Mouse (Mus musculus): Measurements from ENCODE around the gene Ddx1. TPM values are rescaled to one million over a fixed set of nuclear protein-coding genes. Genes with fewer than 3 reads are reported as not detected.

Gene Ddx1
- total RNA-seq (2023), result 10 to 100 TPM; 38.7 to 44.1 TPM

DNA sequence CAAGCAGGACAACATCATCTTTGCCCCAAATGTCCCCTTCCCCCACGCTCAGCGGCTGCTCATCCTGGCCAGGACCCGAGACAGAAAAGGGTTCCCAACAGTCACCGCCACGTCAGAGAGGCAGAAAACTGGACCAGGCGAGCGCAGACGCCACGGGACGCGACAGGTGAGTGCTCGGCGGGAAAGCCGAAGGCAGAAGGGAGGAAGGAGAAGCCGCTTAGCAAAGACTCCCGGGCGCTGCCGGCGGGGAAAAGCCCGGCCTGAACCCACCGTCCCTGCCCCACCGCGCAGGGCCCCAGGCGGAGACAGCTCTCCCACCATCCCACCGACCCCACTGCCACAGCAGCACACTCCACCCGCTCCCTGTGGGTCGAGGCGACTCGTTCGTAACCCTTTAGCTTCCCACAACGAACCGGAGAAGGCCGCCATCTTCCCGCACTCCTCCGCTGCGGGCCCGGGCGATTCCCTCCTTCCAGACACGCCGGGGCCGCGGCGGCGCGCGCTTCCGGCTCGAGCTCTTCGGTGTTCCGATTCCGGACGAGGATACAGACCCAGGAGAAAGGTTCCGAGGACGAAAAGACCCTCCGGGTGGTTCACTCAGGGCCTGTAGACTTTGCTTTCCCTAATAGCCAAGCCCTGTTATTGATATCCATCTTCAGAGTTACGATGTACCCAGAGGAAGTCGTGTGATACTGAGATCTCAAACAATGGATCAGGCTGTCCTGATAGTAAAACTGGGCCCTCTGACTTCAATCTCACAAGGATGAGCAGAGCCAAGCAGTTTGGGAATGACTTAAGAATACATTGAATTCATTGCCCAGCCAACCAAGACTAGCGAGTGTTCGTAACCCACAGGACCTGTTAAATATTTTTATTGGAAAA, at the start of gene Ddx1:
Ddx1 (minus strand) TSS at position 523 of the 882 bp plus-strand sequence.

DNA sequence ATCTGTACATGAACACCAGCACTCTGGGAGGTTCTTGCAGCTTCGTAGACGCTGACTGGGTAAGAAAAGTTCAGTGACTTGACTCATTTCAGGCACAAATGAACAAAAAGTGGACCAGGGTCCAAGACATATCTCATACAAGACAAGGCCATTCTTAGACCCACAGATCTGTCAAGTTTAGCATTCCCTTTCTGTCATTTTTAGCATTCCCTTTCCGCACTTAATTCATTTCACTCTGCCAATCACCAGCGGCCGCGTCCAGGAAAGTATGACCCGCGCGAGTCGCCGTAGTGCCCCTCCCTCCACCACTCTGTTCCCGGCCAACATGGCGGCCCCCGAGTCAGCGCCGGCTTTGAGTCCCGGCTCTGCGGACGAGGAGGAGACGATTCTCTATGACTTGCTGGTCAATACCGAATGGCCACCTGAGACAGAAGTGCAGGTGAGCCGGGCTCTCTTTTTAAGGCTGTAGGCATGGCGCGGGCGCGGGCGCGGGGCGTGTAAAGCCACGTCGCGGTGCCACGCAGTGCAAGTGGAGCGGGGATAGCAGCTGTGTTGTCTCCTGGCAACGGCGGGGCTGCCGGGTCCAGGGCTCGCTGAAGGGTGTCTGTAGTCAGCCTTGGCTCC, 19.9 kb upstream of the Ddx1 start, which contains the start of gene Nbas:
Nbas (plus strand) TSS at position 308 of the 624 bp plus-strand sequence.

Other genes with a start within 250 kb of the Ddx1 start
- 10 to 100 TPM; 25.8 to 32.9 TPM for gene Nbas, start 19.9 kb upstream of the Ddx1 start, total RNA-seq (2023)